Mouse (Mus musculus): ENCODE data around the gene Ccpg1os. TPM values are rescaled to one million over a fixed set of nuclear protein-coding genes. Genes with fewer than 3 reads are reported as not detected.

Ccpg1os gene
- polyA plus RNA-seq, 1 experiment from 2014 or later = 20.6 TPM

- H3K9ac ChIP-seq = no peak overlapping the region
- H3K9me3 ChIP-seq (replicated peaks) = no peaks in the 10 kb centered on the region
- no peak for ATAC-seq (replicated peaks; ENCODE audit: low FRiP score)
- H3K4me1 ChIP-seq = no peaks in the 10 kb centered on the region
- no peaks in the 10 kb centered on the region for H3K36me3 ChIP-seq
- H3K27ac ChIP-seq = no peak overlapping the region
- no peak overlapping the region for H3K4me2 ChIP-seq
- H3K4me3 ChIP-seq (replicated peaks) = no peak overlapping the region
- no peaks in the 10 kb centered on the region for H3K27me3 ChIP-seq
Measured at GRCm38 (mm10) chr9:72972984-72973383, 12.2 kb downstream of the Ccpg1os start.

- Histone ChIP-seq H3K9me3 (replicated peaks) (no peaks in the 10 kb centered on the region), H3K27ac (no peak overlapping the region), H3K9ac (no peak overlapping the region), H3K4me3 (replicated peaks) (no peak overlapping the region), H3K27me3 (no peaks in the 10 kb centered on the region), H3K36me3 (no peaks in the 10 kb centered on the region), H3K4me1 (no peaks in the 10 kb centered on the region), H3K4me2 (no peak overlapping the region)
- WGBS = 86% methylated on average over 5 of the region's 5 CpGs
- no peak for ATAC-seq (replicated peaks; ENCODE audit: low FRiP score)
Measured at GRCm38 (mm10) chr9:72972435-72972834, 12.7 kb downstream of the Ccpg1os start.

GRCm38 (mm10) chr9:72969874-72970273 is 15.3 kb downstream of the Ccpg1os start:
- Histone ChIP-seq H3K27me3 (no peaks in the 10 kb centered on the region), H3K27ac (no peak overlapping the region), H3K4me3 (replicated peaks) (no peak overlapping the region), H3K36me3 (no peaks in the 10 kb centered on the region), H3K4me2 (no peak overlapping the region), H3K9me3 (replicated peaks) (no peaks in the 10 kb centered on the region), H3K4me1 (no peaks in the 10 kb centered on the region), H3K9ac (no peak overlapping the region)
- ATAC-seq (replicated peaks; ENCODE audit: low FRiP score) = no peak
- WGBS = 73% methylated on average over 7 of the region's 7 CpGs

- Histone ChIP-seq H3K4me1 (no peaks in the 10 kb centered on the region), H3K36me3 (no peaks in the 10 kb centered on the region), H3K27me3 (no peaks in the 10 kb centered on the region), H3K9me3 (replicated peaks) (no peaks in the 10 kb centered on the region), H3K9ac (no peak overlapping the region), H3K27ac (no peak overlapping the region), H3K4me2 (0 out of 2 replicates have a peak overlapping the region, but pooled peaks have one; percentile 19), H3K4me3 (replicated peaks) (no peak overlapping the region)
- peak; percentile 60 for ATAC-seq (replicated peaks; ENCODE audit: low FRiP score)
- WGBS = 34% methylated on average over 11 of the region's 11 CpGs
Measured at GRCm38 (mm10) chr9:72968349-72969061, 16.7 kb downstream of the Ccpg1os start.

GRCm38 (mm10) chr9:72961959-72962358 is 23.2 kb downstream of the Ccpg1os start:
- H3K27ac ChIP-seq = no peak overlapping the region

GRCm38 (mm10) chr9:72961346-72961745 is 23.8 kb downstream of the Ccpg1os start:
- Histone ChIP-seq H3K27ac (peak overlapping the region; percentile 28; the same call in 1 of the 2 replicates), H3K4me3 (replicated peaks) (no peak overlapping the region), H3K9ac (no peak overlapping the region), H3K9me3 (replicated peaks) (no peaks in the 10 kb centered on the region), H3K4me1 (peaks cover 10% of the 10 kb centered on the region), H3K27me3 (no peaks in the 10 kb centered on the region), H3K36me3 (no peaks in the 10 kb centered on the region), H3K4me2 (no peak overlapping the region)
- 70% methylated on average over 8 of the region's 8 CpGs for WGBS
- no peak for ATAC-seq (replicated peaks; ENCODE audit: low FRiP score)

More at GRCm38 (mm10) chr9:72961959-72962358, 23.2 kb downstream of the Ccpg1os start:
- no peak overlapping the region for H3K4me2 ChIP-seq
- peaks cover 10% of the 10 kb centered on the region for H3K4me1 ChIP-seq
- no peaks in the 10 kb centered on the region for H3K36me3 ChIP-seq
- no peak for ATAC-seq (replicated peaks; ENCODE audit: low FRiP score)
- WGBS = 80% methylated on average over 15 of the region's 15 CpGs
- H3K27me3 ChIP-seq = no peaks in the 10 kb centered on the region
- no peak overlapping the region for H3K9ac ChIP-seq
- H3K4me3 ChIP-seq (replicated peaks) = no peak overlapping the region
- H3K9me3 ChIP-seq (replicated peaks) = no peaks in the 10 kb centered on the region

- ATAC-seq (replicated peaks; ENCODE audit: low FRiP score) = peak; percentile 92
- H3K4me3 ChIP-seq (replicated peaks) = peak within 1 kb of the TSS; percentile 71
- H3K4me2 ChIP-seq = peak within 1 kb of the TSS; percentile 73
- H3K27ac ChIP-seq = peak within 1 kb of the TSS; percentile 69
- peak within 1 kb of the TSS; percentile 54 for H3K9ac ChIP-seq
- no peaks in the 10 kb centered on the region for H3K9me3 ChIP-seq (replicated peaks)
- peaks cover 10% of the 10 kb centered on the region for H3K4me1 ChIP-seq
- no peaks in the 10 kb centered on the region for H3K27me3 ChIP-seq
- no peaks in the 10 kb centered on the region for H3K36me3 ChIP-seq
- WGBS = 2% methylated on average over 43 of the region's 43 CpGs
Measured at GRCm38 (mm10) chr9:72958521-72959450, 26.4 kb downstream of the Ccpg1os start, which contains the start of the genes Dyx1c1 and Gm44503. Dyx1c1 (plus strand) TSS chr9:72958785. Gm44503 (plus strand) TSS chr9:72958852.

GRCm38 (mm10) chr9:72955546-72955945 is 29.6 kb downstream of the Ccpg1os start:
- H3K4me3 ChIP-seq (replicated peaks) = no peak overlapping the region
- H3K4me1 ChIP-seq = peaks cover 8% of the 10 kb centered on the region
- H3K27ac ChIP-seq = no peak overlapping the region
- no peaks in the 10 kb centered on the region for H3K36me3 ChIP-seq
- H3K9me3 ChIP-seq (replicated peaks) = no peaks in the 10 kb centered on the region
- no peaks in the 10 kb centered on the region for H3K27me3 ChIP-seq
- H3K4me2 ChIP-seq = no peak overlapping the region
- H3K9ac ChIP-seq = no peak overlapping the region
- WGBS = 13% methylated on average over 1 of the region's 1 CpGs
- ATAC-seq (replicated peaks; ENCODE audit: low FRiP score) = no peak

- WGBS = 48% methylated on average over 2 of the region's 2 CpGs
- Histone ChIP-seq H3K4me2 (no peak overlapping the region), H3K4me3 (replicated peaks) (no peak overlapping the region), H3K4me1 (peaks cover 8% of the 10 kb centered on the region), H3K36me3 (no peaks in the 10 kb centered on the region), H3K9me3 (replicated peaks) (no peaks in the 10 kb centered on the region), H3K27ac (no peak overlapping the region), H3K9ac (no peak overlapping the region), H3K27me3 (no peaks in the 10 kb centered on the region)
- ATAC-seq (replicated peaks; ENCODE audit: low FRiP score) = no peak
Measured at GRCm38 (mm10) chr9:72954746-72955145, 30.4 kb downstream of the Ccpg1os start.

GRCm38 (mm10) chr9:72949572-72949971 is 35.6 kb downstream of the Ccpg1os start:
- no peak overlapping the region for H3K4me3 ChIP-seq (replicated peaks)
- H3K4me1 ChIP-seq = 0 out of 2 replicates have a peak, but pooled peaks cover 5% of the 10 kb centered on the region
- no peak overlapping the region for H3K4me2 ChIP-seq
- peaks cover 24% of the 10 kb centered on the region for H3K36me3 ChIP-seq
- WGBS = 61% methylated on average over 7 of the region's 7 CpGs
- no peaks in the 10 kb centered on the region for H3K27me3 ChIP-seq
- no peak overlapping the region for H3K9ac ChIP-seq
- no peaks in the 10 kb centered on the region for H3K9me3 ChIP-seq (replicated peaks)
- no peak for ATAC-seq (replicated peaks; ENCODE audit: low FRiP score)
- no peak overlapping the region for H3K27ac ChIP-seq

- Histone ChIP-seq H3K36me3 (peaks cover 35% of the 10 kb centered on the region), H3K27me3 (no peaks in the 10 kb centered on the region), H3K9ac (no peak overlapping the region), H3K4me3 (replicated peaks) (no peak overlapping the region), H3K4me1 (0 out of 2 replicates have a peak, but pooled peaks cover 5% of the 10 kb centered on the region), H3K27ac (no peak overlapping the region), H3K4me2 (no peak overlapping the region), H3K9me3 (replicated peaks) (no peaks in the 10 kb centered on the region)
- no peak for ATAC-seq (replicated peaks; ENCODE audit: low FRiP score)
- 97% methylated on average over 1 of the region's 1 CpGs for WGBS
Measured at GRCm38 (mm10) chr9:72947010-72947409, 38.2 kb downstream of the Ccpg1os start.

GRCm38 (mm10) chr9:72944286-72944685 is 40.9 kb downstream of the Ccpg1os start:
- H3K9me3 ChIP-seq (replicated peaks) = no peaks in the 10 kb centered on the region
- 90% methylated on average over 13 of the region's 13 CpGs for WGBS
- ATAC-seq (replicated peaks; ENCODE audit: low FRiP score) = no peak
- H3K27ac ChIP-seq = no peak overlapping the region
- no peak overlapping the region for H3K9ac ChIP-seq
- H3K4me1 ChIP-seq = no peaks in the 10 kb centered on the region
- H3K36me3 ChIP-seq = peaks cover 35% of the 10 kb centered on the region
- no peak overlapping the region for H3K4me2 ChIP-seq
- H3K27me3 ChIP-seq = no peaks in the 10 kb centered on the region
- no peak overlapping the region for H3K4me3 ChIP-seq (replicated peaks)
